Mouse (Mus musculus): Measurements from ENCODE around the gene Ttc39d.

GRCm38 (mm10) chr17:80236805-80237204 lies 29.5 kb downstream of the Ttc39d start:
- TF ChIP-seq POLR2A (IDR thresholded peaks at IDR 0.05; ENCODE audit: borderline replicate concordance, control insufficient read depth, low read depth, low read length) (no peak), CTCF (IDR thresholded peaks at IDR 0.05; ENCODE audit: control insufficient read depth, insufficient read depth, low read length) (no peak)

All from bone marrow, adult 2 months (tissue).